Mouse (Mus musculus): ENCODE results near the gene Rhebl1.

Rhebl1 gene

DNA sequence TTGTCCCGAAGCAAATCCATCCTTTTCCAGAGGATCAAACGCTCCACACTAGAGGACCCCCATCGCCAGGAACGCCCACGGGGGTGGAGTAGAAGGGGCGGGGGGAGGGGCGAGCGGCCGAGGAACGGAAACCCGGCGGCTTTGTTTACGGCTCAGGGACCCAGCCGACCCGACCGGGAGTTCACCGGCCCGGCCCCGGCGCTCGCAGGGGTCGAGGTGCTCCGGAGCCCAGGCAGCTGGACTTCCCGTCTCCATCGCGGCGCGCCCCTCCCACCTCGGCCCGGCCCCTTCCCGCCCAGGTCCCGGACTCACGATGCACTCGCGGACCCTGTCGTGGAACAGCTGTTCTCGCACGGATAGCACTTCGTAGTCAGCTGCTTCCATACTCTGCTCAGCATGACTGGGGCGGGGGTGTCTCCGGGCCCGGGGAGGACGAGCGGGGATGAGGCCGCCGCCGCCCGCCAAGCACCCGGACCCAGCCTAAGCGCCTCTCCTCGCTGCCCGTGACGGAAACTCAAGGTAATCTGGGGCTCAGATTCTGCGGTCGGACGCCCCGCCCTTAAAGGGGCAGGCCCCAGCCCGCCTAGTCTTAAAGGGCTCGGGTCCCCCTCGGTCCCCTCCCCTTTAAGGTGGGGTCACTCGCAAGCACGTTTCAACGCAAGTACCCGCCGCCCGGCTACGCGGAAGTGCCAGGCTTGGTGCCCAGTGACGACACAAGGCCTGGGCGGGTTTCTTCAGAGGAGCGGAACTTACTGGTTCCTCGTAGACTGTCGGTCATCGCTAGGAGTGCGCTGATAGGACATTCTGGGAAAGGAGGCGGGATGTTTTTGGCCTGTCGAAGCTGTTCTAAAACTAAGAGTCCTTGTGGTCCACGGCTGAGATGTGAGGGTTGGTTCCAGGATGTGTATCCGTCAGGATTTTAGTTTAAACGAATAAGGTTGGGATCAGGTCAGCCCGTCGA, 23.5 kb upstream of the Rhebl1 start, which contains the start of gene Lmbr1l:
TSS of gene Lmbr1l (minus strand) at position 694 of the 961 bp plus-strand sequence.
- peak; percentile 40; the same call in 1 of the 2 replicates for TF ChIP-seq GATA4 (IDR thresholded peaks at IDR 0.05; ENCODE audit: insufficient replicate concordance, low read length)

DNA sequence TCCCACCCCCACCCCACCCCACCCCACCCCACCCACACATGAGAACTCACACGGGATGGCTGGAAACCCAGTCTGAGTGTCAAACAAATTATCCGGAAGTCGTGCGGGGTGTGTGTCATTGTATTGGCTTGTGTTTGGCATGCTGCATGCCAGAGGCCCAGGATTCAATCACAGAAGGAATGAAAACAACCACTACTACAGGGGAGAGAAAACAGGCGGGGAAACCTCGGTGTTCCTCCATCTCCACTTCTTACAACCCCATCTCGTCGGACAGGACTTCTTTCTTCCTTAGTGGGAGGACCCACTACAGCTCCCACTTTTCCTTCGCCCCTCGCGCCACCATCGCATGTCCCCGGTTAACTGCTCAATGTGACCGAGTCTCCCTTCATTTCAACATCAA, 22.8 kb upstream of the Rhebl1 start:
- TF ChIP-seq GATA4 (IDR thresholded peaks at IDR 0.05; ENCODE audit: insufficient replicate concordance, low read length), result no peak

DNA sequence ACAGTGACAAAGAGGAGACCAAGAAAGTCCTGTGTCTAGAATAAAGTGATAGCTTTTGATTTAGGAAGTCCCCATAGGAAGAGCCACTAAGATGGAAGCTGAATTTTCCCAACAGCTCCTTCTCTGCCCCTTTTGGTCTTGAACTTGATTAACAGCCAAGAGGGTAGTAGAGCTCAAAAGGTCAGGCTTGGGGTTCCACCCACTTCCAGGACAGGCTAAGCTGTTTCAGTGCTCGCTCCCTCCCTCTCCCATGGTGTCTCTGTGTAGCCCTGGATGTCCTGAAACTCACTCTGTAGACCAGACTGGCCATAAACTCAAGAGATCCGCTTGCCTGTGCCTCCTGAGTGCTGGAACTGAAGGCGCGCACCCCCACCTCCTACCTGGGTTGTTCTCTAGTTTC, 21.7 kb upstream of the Rhebl1 start:
- TF ChIP-seq GATA4 (IDR thresholded peaks at IDR 0.05; ENCODE audit: insufficient replicate concordance, low read length), result no peak

DNA sequence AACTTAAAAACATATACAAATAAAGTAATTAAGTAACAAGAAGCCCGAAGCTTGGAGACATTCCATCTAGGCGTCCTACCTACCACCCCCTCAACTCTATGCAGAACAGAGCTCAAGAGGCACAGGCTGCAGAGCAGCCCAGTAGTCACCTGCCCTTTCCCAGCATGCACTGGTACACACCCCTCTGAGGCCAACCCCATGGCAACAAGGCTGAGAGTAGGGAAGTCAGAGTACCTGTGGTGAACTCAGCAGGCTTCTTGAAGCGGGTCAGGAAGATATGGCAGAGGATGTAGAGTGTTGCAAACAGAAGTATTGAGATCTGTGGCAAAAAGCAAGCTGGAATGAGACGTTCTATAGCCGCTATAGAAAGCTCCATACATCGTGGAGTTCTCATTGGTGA, 20.6 kb upstream of the Rhebl1 start:
- TF ChIP-seq GATA4 (IDR thresholded peaks at IDR 0.05; ENCODE audit: insufficient replicate concordance, low read length), result no peak

DNA sequence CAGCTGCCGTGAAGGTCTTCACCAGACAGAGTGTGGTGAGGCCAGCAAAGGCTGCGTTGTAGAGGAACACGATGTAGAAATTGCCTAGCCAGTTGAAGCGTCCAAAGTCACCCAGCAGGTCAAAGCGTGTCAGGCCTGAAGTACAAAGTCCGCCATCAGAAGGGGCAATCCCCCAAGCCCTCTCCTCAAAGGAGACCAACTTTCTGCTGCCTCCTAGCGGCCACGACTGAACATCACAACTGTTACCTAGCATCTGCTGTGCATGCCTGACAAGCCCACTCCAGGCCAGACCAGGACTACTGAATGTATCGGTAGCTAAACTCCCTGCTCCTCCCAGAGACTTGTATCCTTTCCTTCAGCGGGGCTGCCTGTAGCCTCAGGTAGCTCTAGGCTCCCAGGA, 10.4 kb upstream of the Rhebl1 start:
- TF ChIP-seq GATA4 (IDR thresholded peaks at IDR 0.05; ENCODE audit: insufficient replicate concordance, low read length), result no peak

DNA sequence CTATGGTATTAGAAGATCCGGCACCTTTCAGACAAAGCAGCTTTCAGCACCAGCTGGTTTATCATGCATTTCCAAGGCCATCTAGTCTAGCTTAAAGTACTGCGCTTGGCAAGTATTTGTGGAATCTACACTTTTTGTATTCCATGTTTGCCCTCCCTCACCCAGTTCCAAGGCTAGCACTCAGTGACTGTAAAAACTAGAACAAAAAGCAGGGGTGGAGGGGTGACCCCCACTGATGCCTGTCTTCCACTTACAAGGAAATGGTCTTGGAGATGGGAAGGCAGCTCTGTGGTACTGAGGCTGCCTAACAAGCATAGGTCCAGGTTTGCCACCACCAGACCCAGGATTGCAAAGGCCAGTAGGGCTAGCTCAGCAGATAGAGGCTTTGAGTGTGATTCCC, 8.3 kb upstream of the Rhebl1 start:
- no peak for TF ChIP-seq GATA4 (IDR thresholded peaks at IDR 0.05; ENCODE audit: insufficient replicate concordance, low read length)

DNA sequence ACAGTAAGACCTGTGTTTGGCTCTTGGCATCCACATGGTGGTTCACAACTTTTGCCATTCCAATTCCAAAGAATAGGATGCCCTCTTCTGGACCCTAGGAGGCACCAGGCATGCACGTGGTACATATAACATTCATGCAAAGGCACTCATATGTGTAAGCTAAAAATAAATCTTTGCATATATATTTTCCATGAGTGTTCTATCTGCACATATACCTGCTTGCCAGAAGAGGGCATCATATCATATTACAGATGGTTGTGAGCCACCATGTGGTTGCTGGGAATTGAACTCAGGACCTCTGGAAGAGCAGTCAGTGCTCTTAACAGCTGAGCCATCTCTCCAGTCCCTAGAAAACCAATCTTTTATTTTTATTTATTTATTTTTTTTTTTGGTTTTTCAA, 7.2 kb upstream of the Rhebl1 start:
- no peak for TF ChIP-seq GATA4 (IDR thresholded peaks at IDR 0.05; ENCODE audit: insufficient replicate concordance, low read length)

DNA sequence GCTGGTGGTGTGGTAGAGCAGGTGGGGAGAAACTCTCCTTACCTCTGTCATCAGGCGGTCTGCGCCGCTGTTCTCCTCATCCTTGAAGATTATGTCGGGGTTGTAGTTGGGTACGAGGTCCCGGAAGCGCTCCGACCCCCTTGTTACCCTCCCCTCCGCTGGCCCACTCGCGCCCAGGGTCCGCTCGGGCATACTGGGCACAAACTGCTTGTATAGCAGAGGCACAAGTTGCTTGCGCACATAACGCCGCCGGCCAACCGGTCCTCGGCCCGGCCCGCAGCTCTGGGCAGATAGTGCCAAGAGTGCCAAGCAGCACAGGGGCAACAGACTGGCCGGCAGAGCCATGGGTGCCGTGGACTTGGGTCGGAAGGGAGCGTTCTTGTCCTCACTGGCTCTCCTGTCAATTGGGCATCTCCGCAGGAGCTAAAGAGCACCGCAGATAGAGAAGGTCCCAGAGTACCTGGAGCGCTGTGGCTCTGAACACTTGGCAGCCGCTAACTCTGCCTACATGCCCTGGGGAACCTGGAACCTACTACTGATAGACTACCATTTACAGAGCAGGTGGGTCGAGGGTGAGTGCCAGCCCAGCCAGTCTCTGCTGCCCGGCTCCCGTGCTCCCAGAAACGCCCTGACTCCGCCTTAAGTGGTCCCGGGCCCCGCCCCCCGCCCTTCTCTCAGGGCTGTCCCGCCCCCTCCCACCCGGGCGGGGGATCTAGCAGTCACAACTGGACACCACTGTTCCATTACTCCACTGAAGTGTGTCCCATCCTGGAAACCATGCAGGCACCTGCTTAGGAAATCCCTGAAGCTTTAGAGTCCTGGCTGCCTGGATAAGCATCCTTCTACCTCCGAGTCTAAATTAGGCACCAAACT, 3.8 kb upstream of the Rhebl1 start, which contains the start of gene Dhh:
TSS of gene Dhh (minus strand) at position 613 of the 873 bp plus-strand sequence.
- no peak for TF ChIP-seq GATA4 (IDR thresholded peaks at IDR 0.05; ENCODE audit: insufficient replicate concordance, low read length)

DNA sequence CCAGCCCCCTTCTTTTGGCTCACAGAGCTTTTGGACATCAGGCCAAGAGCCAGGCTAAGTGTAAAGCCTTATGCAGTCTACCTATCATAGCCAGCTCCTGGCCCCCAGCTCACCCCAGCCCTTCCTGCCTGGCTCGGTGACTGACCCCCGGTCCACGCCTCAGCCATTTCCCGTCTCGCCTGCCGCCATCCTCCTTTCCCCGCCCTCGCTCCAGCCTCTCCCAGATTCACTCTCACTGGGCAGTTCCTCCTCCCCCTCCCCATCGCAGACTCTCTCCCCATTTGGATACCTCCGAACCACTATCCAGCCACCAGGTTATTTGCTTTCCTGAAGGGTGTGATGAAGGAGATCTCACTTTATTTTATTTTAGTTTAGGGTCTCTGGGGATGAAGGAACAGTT, 3.2 kb upstream of the Rhebl1 start:
- TF ChIP-seq GATA4 (IDR thresholded peaks at IDR 0.05; ENCODE audit: insufficient replicate concordance, low read length), result no peak

DNA sequence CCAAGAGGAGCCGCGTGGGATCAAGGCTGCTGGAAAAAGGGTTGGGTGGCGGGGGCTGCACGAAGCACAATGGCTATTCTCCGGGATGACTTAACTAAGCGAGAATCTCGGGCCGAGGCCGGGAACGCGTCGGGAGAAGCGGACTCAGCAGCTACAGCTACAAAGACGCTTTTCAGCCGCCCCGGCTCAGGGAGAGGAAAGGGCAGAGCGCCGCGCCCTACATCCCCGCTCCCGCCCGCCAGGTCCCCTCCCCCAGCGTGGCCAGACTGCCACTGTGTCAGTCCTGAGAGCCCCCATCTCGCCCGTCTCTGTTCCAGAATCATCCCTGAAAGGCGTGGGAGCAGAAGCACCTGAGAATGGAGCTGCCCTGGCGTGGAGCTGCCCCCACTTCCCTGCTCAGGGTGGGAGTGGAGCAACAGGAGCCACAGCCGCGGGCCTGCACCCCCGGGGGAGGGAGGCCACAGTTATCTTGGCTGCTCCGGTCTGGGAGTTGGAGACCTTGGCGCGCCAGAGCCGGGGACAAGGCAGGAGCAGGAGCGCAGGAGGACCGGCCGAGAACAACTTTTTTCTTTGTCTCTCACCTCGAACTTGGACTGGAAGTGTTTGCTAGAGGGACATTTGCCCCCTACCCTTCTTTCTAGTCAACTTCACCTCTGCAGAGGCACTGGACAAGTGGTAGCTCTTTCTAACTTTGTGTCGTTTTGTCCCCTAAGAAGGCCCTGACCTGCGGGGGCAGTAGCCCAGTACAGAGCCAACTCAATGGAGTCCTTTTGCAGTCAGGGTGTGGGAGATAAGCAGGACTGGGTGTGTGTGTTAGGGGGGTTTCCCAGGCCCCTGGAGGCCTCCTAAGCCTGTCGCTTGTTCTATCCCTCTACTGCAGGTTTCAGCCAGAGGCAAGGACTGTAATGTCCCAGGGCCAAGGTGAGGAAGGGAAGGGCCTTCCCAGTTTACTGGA, 1.6 kb upstream of the Rhebl1 start:
- no peak for TF ChIP-seq GATA4 (IDR thresholded peaks at IDR 0.05; ENCODE audit: insufficient replicate concordance, low read length)

DNA sequence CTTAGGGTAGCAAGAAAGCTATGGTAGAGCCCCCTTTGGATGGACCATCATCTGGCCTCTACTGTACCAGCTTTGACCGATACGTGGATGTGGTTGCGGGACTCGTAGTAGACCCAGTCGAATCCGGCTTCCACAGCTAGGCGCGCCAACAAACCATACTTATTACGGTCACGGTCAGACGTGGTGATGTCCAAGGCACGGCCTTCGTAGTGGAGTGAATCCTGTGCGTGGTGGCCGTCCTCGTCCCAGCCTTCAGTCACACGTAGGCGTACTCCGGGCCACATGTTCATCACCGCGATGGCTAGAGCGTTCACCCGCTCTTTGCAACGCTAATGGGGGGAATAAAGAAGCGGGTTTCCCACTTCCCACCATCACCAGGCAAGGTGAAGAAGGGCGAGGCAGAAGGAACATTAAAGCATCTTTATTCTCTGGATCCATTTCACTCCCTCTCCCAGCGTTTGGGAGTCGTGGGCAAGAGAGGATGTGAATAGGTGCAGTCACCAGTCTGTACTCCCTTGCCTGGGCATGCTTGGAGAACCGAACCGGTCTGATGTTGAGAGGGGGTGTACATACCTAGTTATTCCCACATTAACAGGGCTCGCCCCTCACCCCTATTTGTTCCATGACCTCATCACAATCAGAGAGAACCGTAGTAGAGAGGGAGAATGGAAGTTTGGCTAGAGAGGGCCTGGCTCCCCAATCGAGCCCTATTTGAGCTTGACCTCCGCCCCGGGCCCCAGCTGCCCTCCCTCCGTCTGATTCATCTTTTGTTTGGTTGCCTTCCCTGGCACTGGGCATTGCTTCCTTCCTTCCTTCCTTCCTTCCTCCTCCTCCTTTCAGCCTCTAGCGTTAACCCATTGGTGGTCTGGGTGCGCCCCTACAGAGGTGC, 650 bp upstream of the Rhebl1 start:
- no peak for TF ChIP-seq GATA4 (IDR thresholded peaks at IDR 0.05; ENCODE audit: insufficient replicate concordance, low read length)

DNA sequence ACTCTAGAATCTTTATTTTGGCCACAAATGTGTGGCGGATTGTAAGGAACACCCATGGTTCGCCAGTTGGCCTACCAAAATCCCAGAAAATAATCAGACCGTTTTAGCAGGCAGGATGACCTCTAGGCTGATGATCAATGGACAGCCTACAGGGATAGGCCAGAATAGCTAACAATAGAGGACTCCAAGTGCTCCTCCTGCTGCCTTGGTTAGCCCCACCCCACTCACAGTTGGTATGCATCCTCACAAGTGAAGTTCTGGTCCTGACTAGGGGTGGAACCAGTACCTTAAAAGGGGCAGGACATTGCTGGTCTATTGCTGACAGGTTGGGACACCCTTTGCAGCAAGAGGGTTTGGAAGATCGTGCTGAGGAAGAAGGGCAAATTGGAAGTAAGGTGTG, 1.3 kb downstream of the Rhebl1 start:
- TF ChIP-seq GATA4 (IDR thresholded peaks at IDR 0.05; ENCODE audit: insufficient replicate concordance, low read length), result no peak

DNA sequence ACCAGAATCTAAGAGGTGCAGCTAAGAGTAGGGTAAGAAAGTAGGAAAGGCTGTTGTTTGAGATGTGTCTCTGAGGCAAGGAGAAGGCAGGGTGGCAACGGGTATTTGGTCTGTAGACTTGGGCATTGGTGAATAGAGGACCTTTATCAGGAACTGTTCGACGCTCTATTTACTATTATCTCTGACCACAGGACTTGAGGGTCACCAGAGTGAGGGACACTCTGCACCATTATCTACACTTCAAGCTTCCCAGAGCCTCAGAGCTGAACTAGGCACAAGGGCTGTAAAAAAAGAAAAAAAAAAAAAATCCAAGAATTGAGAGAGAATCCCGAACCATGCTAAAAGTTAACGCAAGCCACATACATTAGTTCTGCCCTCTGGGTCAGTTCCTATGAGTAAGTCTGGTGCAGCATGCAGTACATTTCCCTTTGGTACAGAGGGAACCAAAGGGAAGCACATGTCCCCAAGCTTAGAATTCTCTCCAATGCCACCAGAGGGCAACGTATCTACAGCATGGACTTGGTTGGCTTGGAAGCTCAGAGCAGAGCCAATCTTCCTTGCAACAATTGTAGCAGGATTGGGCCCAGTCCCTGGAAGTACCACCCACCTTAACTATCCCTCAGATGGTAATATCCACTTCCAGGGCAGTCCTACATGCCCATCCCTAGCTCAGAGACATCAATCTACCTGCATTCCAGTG, 2.3 kb downstream of the Rhebl1 start:
- TF ChIP-seq GATA4 (IDR thresholded peaks at IDR 0.05; ENCODE audit: insufficient replicate concordance, low read length), result no peak
